ENCODE assay signal across 7 mouse cellular contexts in the genomic region with DNA sequence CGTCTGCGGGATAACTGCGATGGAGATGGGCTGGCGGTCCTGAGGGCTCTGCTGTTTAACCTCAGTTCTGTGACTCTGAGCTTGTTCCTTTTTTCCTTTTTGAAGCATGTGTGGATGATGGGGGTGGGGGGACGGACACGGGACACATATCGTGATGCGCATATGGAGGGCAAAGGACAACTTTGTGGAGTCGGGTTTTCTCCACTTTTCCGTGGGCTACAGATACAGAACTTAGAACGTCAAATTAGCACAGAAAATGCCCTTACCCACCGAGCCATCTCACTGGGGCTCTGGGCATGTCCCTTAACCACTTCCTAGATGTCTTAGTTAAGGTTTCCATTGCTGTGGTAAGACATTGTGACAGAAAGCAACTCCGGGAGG. TPM values are rescaled to one million over a fixed set of nuclear protein-coding genes. Genes with fewer than 3 reads are reported as not detected.
A peak's percentile ranks its signal among the peaks of the same experiment; 100 is the strongest.
DNase-seq lines count a peak whose midpoint lies in the region; ATAC-seq and TF ChIP-seq lines count a peak whose summit lies in the region.

No protein-coding gene starts in this region.

- H3K27me3 ChIP-seq in testis, adult 2 months (ENCODE audit: control insufficient read depth, insufficient read depth, low read length): no peaks in the 10 kb centered on the region
- H3K27me3 ChIP-seq in forebrain, embryonic 13.5 days: no peaks in the 10 kb centered on the region
- no peaks in the 10 kb centered on the region for H3K27me3 ChIP-seq in liver, embryonic 15.5 days

- no peak for TF ChIP-seq CTCF in testis, adult 2 months (IDR thresholded peaks at IDR 0.05; ENCODE audit: control insufficient read depth, insufficient read depth, insufficient replicate concordance, low read depth, low read length)

- ATAC-seq in forebrain, embryonic 13.5 days: no peak; the same call in 1 of the 2 replicates
- ATAC-seq in liver, embryonic 15.5 days (ENCODE audit: insufficient read depth): no peak

- H3K9ac ChIP-seq in forebrain, embryonic 13.5 days: peak overlapping the region; percentile 76
- H3K9ac ChIP-seq in liver, embryonic 15.5 days: peak overlapping the region; percentile 84

- H3K36me3 ChIP-seq in testis, adult 2 months (ENCODE audit: control insufficient read depth, insufficient read depth, low read length): no peaks in the 10 kb centered on the region
- H3K36me3 ChIP-seq in forebrain, embryonic 13.5 days (ENCODE audit: poor library complexity, severe bottlenecking): no peaks in the 10 kb centered on the region; the same call in 1 of the 2 replicates
- H3K36me3 ChIP-seq in liver, embryonic 15.5 days (replicated peaks): no peaks in the 10 kb centered on the region

- DNase-seq in testis, postnatal 10 days (ENCODE audit: low spot score): no peak
- DNase-seq in retina, embryonic 14.5 days (ENCODE audit: low spot score): no peak
- no peak for DNase-seq in thymus, adult 18-20 months
- no peak for DNase-seq in cerebellum, postnatal 25 days

- 2% methylated on average over 13 of the region's 13 CpGs for WGBS in forebrain, embryonic 13.5 days
- WGBS in liver, embryonic 15.5 days (ENCODE audit: insufficient replicate concordance): under 1% methylated on average over 13 of the region's 13 CpGs

- H3K4me2 ChIP-seq in forebrain, embryonic 13.5 days: peak overlapping the region; percentile 73
- H3K4me2 ChIP-seq in liver, embryonic 15.5 days: peak overlapping the region; percentile 93

- H3K9me3 ChIP-seq in forebrain, embryonic 13.5 days (replicated peaks): no peaks in the 10 kb centered on the region
- H3K9me3 ChIP-seq in liver, embryonic 15.5 days (replicated peaks): no peaks in the 10 kb centered on the region

- TF ChIP-seq POLR2A in testis, adult 2 months (IDR thresholded peaks at IDR 0.05; ENCODE audit: control insufficient read depth, low read depth, low read length): no peak

- peaks cover 9% of the 10 kb centered on the region for H3K4me1 ChIP-seq in testis, adult 2 months (ENCODE audit: control insufficient read depth, insufficient read depth, low read length)
- H3K4me1 ChIP-seq in forebrain, embryonic 13.5 days: peaks cover 6% of the 10 kb centered on the region
- H3K4me1 ChIP-seq in liver, embryonic 15.5 days (replicated peaks): peaks cover 39% of the 10 kb centered on the region

- H3K4me3 ChIP-seq in testis, adult 2 months (ENCODE audit: control insufficient read depth, low read depth, low read length): peak overlapping the region; percentile 89
- peak overlapping the region; percentile 80 for H3K4me3 ChIP-seq in forebrain, embryonic 13.5 days
- H3K4me3 ChIP-seq in liver, embryonic 15.5 days (replicated peaks): peak overlapping the region; percentile 85

- H3K27ac ChIP-seq in testis, adult 2 months (ENCODE audit: control insufficient read depth, insufficient read depth, low read depth, low read length): peak overlapping the region; percentile 46
- H3K27ac ChIP-seq in forebrain, embryonic 13.5 days: 0 out of 2 replicates have a peak overlapping the region, but pooled peaks have one; percentile 79
- peak overlapping the region; percentile 94 for H3K27ac ChIP-seq in liver, embryonic 15.5 days (replicated peaks)

RNA-seq across cellular contexts. Expression of a gene that starts 0.6 kb away (rescaled TPM):
- 18.8 and 20.4 TPM in 2 replicates for polyA plus RNA-seq in testis, adult 2 months (2012; rRNA removed)
- 27.8 and 30.2 TPM in 2 replicates for polyA plus RNA-seq in forebrain, embryonic 13.5 days (2015; fragmentation: Nextera tagmentation; extraction: Ambion mirVana)
- 8.5 and 8.6 TPM in 2 replicates for polyA plus RNA-seq in liver, embryonic 15.5 days (2015; fragmentation: Nextera tagmentation; extraction: Ambion mirVana)

RNA-seq across cellular contexts. Expression of a gene that starts 8.6 kb away (rescaled TPM):
- 0.57 and 1.0 TPM in 2 replicates for polyA plus RNA-seq in testis, adult 2 months (2012; rRNA removed)
- polyA plus RNA-seq in forebrain, embryonic 13.5 days (2015; fragmentation: Nextera tagmentation; extraction: Ambion mirVana): 0.18 and 0.34 TPM in 2 replicates
- 35.9 and 43.1 TPM in 2 replicates for polyA plus RNA-seq in liver, embryonic 15.5 days (2015; fragmentation: Nextera tagmentation; extraction: Ambion mirVana)

RNA-seq across cellular contexts. Expression of a gene that starts 48.7 kb away (rescaled TPM):
- 0.25 and 1.3 TPM in 2 replicates for polyA plus RNA-seq in testis, adult 2 months (2012; rRNA removed)
- polyA plus RNA-seq in forebrain, embryonic 13.5 days (2015; fragmentation: Nextera tagmentation; extraction: Ambion mirVana): 0.35 and 0.36 TPM in 2 replicates
- 43.9 and 55.8 TPM in 2 replicates for polyA plus RNA-seq in liver, embryonic 15.5 days (2015; fragmentation: Nextera tagmentation; extraction: Ambion mirVana)

Comparison
In these comparisons a context has a peak if more than half of its experiments do, and no peak if none do; other contexts are left out.
1. RNA of a gene that starts 8.6 kb away (polyA plus RNA-seq): 35.9 to 43.1 TPM in liver, embryonic 15.5 days; 0.57 to 1.0 TPM in testis, adult 2 months and 0.18 to 0.34 TPM in forebrain, embryonic 13.5 days; every median in the first group is over 10 times any median in the second.
2. RNA of a gene that starts 48.7 kb away (polyA plus RNA-seq): 43.9 to 55.8 TPM in liver, embryonic 15.5 days; 0.25 to 1.3 TPM in testis, adult 2 months and 0.35 to 0.36 TPM in forebrain, embryonic 13.5 days; every median in the first group is over 10 times any median in the second.
3. Peak in every context shown above with its lines, with median percentiles within 50 percentile points of each other: H3K27ac ChIP-seq and H3K4me3 ChIP-seq.